Mouse (Mus musculus) intestine, embryonic 14.5 days (tissue): ENCODE measurements at regions not wholly inside any gene's neighbourhood (a gene's known extent, or its start where the extent isn't known, plus 50 kb on each side); places are given as distances from the start of the nearest gene placed in this dataset.

Experiments
- ATAC-seq: fragments of 200-750 bp; cut with Nextera tagmentation; replicated peaks from 2 replicates; pipeline ENCODE4 v1.8.0; 2017; ENCODE audit warnings: low read depth, moderate number of reproducible peaks, moderate TSS enrichment, moderate library complexity; ENCODE audit not compliant: low FRiP score, low TSS enrichment
- DNase-seq: peaks from one replicate; pipeline ENCODE4 v3.0.0-alpha.2; 2018; ENCODE audit warnings: low spot score
- H3K27ac ChIP-seq: fragments of 300-500 bp; sonication (generic); 2 replicates; pipeline ENCODE4 v1.5.1; 2014; ENCODE audit warnings: low read depth, mild to moderate bottlenecking, control low read depth
- H3K27me3 ChIP-seq: fragments of 300-500 bp; sonication (generic); replicated peaks from 2 replicates; pipeline ENCODE4 v1.6.1; 2014; ENCODE audit warnings: low read length, control low read depth; ENCODE audit not compliant: control insufficient read depth, insufficient read depth
- H3K36me3 ChIP-seq: fragments of 300-500 bp; sonication (generic); 2 replicates; pipeline ENCODE4 v1.6.1; 2014; ENCODE audit warnings: low read length, control low read depth; ENCODE audit not compliant: control insufficient read depth, insufficient read depth
- H3K4me1 ChIP-seq: fragments of 300-500 bp; sonication (generic); replicated peaks from 2 replicates; pipeline ENCODE4 v1.6.1; 2014; ENCODE audit warnings: low read length, control low read depth, mixed read lengths; ENCODE audit not compliant: control insufficient read depth, insufficient read depth
- H3K4me2 ChIP-seq: fragments of 300-500 bp; sonication (generic); 2 replicates; pipeline ENCODE4 v1.6.1; 2014; ENCODE audit warnings: low read length
- H3K4me3 ChIP-seq: fragments of 300-500 bp; sonication (generic); 2 replicates; pipeline ENCODE4 v1.5.1; 2014; ENCODE audit warnings: low read depth, low read length, control low read depth, mixed read lengths
- H3K9ac ChIP-seq: fragments of 300-500 bp; sonication (generic); 2 replicates; pipeline ENCODE4 v1.6.1; 2014; ENCODE audit warnings: mild to moderate bottlenecking, low read length
- H3K9me3 ChIP-seq: fragments of 300-500 bp; sonication (generic); 2 replicates; pipeline ENCODE4 v1.6.1; 2016; ENCODE audit warnings: low read length, control low read depth; ENCODE audit not compliant: control insufficient read depth
- WGBS: fragments of 180-500 bp; shearing (Covaris S2); extraction: QIAGEN DNeasy Blood & Tissue Kit; methylation state at CpG from one replicate; pipeline ENCODE4 v1.1.7; 2014; 5-methylcytosine and 5-hydroxymethylcytosine counted together

- no peak for DNase-seq
- Histone ChIP-seq H3K9me3 (no peaks in the 10 kb centered on the region), H3K4me3 (no peak overlapping the region), H3K27ac (no peak overlapping the region), H3K4me2 (no peak overlapping the region), H3K36me3 (no peaks in the 10 kb centered on the region), H3K9ac (no peak overlapping the region), H3K27me3 (no peaks in the 10 kb centered on the region), H3K4me1 (peaks cover 4% of the 10 kb centered on the region)
- 0 out of 2 replicates have a peak, but pooled peaks have one; percentile 10 for ATAC-seq
- WGBS = 41% methylated on average over 5 of the region's 5 CpGs
These were observed 167.3 kb upstream of the Nrip1 start for GRCm38 (mm10) chr16:76540964-76541363.

GRCm38 (mm10) chr16:76540328-76540923 lies 166.8 kb upstream of the Nrip1 start:
- 52% methylated on average over 8 of the region's 8 CpGs for WGBS
- H3K4me2 ChIP-seq = no peak overlapping the region
- no peak overlapping the region for H3K27ac ChIP-seq
- no peaks in the 10 kb centered on the region for H3K9me3 ChIP-seq
- DNase-seq (no peak), ATAC-seq (peak; percentile 44; the same call in 1 of the 2 replicates)
- peaks cover 4% of the 10 kb centered on the region for H3K4me1 ChIP-seq
- H3K9ac ChIP-seq = no peak overlapping the region
- no peak overlapping the region for H3K4me3 ChIP-seq
- H3K36me3 ChIP-seq = no peaks in the 10 kb centered on the region
- H3K27me3 ChIP-seq = no peaks in the 10 kb centered on the region

- peak; percentile 72 for DNase-seq
- no peaks in the 10 kb centered on the region for H3K27me3 ChIP-seq
- H3K9me3 ChIP-seq = no peaks in the 10 kb centered on the region
- no peak overlapping the region for H3K9ac ChIP-seq
- peak; percentile 73 for ATAC-seq
- H3K4me3 ChIP-seq = no peak overlapping the region
- H3K4me2 ChIP-seq = no peak overlapping the region
- H3K27ac ChIP-seq = no peak overlapping the region
- H3K4me1 ChIP-seq = peaks cover 4% of the 10 kb centered on the region
- H3K36me3 ChIP-seq = no peaks in the 10 kb centered on the region
- 12% methylated on average over 6 of the region's 6 CpGs for WGBS
These were observed 166.0 kb upstream of the Nrip1 start for GRCm38 (mm10) chr16:76539669-76540068.

DNA sequence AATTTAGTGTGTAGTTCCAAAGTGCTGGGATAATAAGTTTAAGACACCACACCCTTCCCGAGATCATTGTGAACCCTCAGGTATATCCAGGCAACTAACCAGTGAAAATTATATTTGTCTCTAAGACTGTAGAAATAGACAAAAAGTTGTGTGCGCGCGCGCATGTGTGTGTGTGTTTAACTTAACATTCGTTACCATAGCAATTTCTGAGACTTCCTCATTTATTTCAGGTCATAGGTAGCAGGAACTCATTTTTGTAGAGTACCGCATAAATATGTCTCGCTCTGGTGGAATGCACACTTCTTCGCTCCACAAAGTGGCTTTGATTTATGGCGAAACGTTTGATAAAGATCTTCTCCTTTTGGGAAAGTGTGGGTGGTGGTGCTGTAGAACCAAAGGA lies 164.2 kb upstream of the Nrip1 start:
- no peak overlapping the region for H3K4me3 ChIP-seq
- H3K4me1 ChIP-seq = peaks cover 4% of the 10 kb centered on the region
- H3K27ac ChIP-seq = no peak overlapping the region
- no peak overlapping the region for H3K9ac ChIP-seq
- no peaks in the 10 kb centered on the region for H3K27me3 ChIP-seq
- H3K4me2 ChIP-seq = no peak overlapping the region
- 73% methylated on average over 11 of the region's 11 CpGs for WGBS
- no peak for ATAC-seq
- no peaks in the 10 kb centered on the region for H3K36me3 ChIP-seq
- no peak for DNase-seq
- H3K9me3 ChIP-seq = no peaks in the 10 kb centered on the region

DNA sequence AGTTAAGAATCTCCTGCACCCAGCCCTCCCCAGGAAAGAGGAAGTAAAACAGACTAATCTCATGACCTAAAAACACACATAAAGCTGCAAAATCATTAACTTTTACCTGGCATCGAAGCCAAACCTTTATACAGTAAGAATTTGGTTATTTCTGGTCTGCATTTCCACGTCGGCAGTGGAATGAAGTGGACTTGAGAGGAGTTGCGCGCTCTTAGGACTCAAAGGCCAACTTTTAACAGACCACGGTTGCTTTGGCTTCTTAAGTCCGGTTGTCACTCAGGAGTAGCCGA lies 159.2 kb upstream of the Nrip1 start:
- no peaks in the 10 kb centered on the region for H3K36me3 ChIP-seq
- 80% methylated on average over 8 of the region's 8 CpGs for WGBS
- no peak overlapping the region for H3K4me3 ChIP-seq
- no peaks in the 10 kb centered on the region for H3K27me3 ChIP-seq
- H3K27ac ChIP-seq = no peak overlapping the region
- H3K4me1 ChIP-seq = no peaks in the 10 kb centered on the region
- no peak for ATAC-seq
- no peak for DNase-seq
- H3K9ac ChIP-seq = no peak overlapping the region
- no peaks in the 10 kb centered on the region for H3K9me3 ChIP-seq
- no peak overlapping the region for H3K4me2 ChIP-seq

GRCm38 (mm10) chr16:76532142-76532927 lies 158.7 kb upstream of the Nrip1 start:
- Histone ChIP-seq H3K4me1 (no peaks in the 10 kb centered on the region), H3K9ac (no peak overlapping the region), H3K36me3 (no peaks in the 10 kb centered on the region), H3K9me3 (no peaks in the 10 kb centered on the region), H3K27ac (no peak overlapping the region), H3K4me2 (no peak overlapping the region), H3K27me3 (no peaks in the 10 kb centered on the region), H3K4me3 (no peak overlapping the region)
- no peak for ATAC-seq
- DNase-seq = no peak
- 57% methylated on average over 19 of the region's 19 CpGs for WGBS

- Histone ChIP-seq H3K4me2 (no peak overlapping the region), H3K4me3 (no peak overlapping the region), H3K27ac (no peak overlapping the region), H3K27me3 (no peaks in the 10 kb centered on the region), H3K9ac (no peak overlapping the region), H3K4me1 (no peaks in the 10 kb centered on the region), H3K36me3 (no peaks in the 10 kb centered on the region), H3K9me3 (no peaks in the 10 kb centered on the region)
- DNase-seq (no peak), ATAC-seq (no peak)
- WGBS = 100% methylated on average over 3 of the region's 3 CpGs
These were observed 157.3 kb upstream of the Nrip1 start for GRCm38 (mm10) chr16:76530886-76531285.

GRCm38 (mm10) chr16:76529613-76530012 lies 156.0 kb upstream of the Nrip1 start:
- Histone ChIP-seq H3K36me3 (no peaks in the 10 kb centered on the region), H3K27me3 (no peaks in the 10 kb centered on the region), H3K27ac (no peak overlapping the region), H3K9me3 (no peaks in the 10 kb centered on the region), H3K4me3 (no peak overlapping the region), H3K4me1 (no peaks in the 10 kb centered on the region), H3K4me2 (no peak overlapping the region), H3K9ac (no peak overlapping the region)
- no peak for DNase-seq
- ATAC-seq = no peak
- whole genome bisulfite sequencing = 93% methylated on average over 4 of the region's 4 CpGs
